ENCODE assay signal across 21 mouse cellular contexts in the genomic region with DNA sequence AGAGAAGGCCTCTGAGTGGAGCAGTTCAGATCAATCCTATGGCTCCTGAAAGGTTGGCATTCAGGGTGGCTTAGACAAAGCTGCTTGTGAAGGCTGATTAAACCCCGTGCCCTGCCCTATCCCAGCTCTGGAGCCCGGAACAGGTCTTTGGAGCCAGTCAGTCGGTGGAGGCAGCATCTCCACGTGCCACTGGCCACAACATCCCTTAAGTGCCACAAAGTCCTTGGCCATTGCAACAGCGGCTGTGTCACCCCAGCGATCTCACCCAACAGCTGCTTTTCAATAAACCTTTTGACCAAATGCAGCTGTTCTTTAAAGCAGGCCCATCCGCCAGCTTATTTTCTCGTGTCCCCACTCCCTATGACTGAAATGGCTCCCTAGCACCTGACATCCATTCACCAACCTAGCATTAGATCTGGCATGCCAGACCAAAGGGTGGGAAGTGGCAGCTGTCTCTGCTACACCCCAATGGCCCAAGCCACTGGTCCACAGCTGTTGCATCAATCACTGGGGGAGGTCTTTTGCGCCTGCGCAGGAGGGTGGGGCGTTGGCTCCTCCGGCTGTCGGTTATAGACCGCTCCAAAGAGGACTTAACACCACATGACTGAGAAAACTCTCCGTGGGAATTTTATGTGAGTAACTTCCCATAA. TPM values are rescaled to one million over a fixed set of nuclear protein-coding genes. Genes with fewer than 3 reads are reported as not detected.
A peak's percentile ranks its signal among the peaks of the same experiment; 100 is the strongest.
DNase-seq lines count a peak whose midpoint lies in the region; ATAC-seq and TF ChIP-seq lines count a peak whose summit lies in the region.
"Had no signal": no experiment of that assay in that cellular context is flagged by ENCODE, and none has a peak within 500 bp of the region (broad histone marks: within the 10 kb centered on the region; RNA-seq: fewer than 3 reads in every experiment).

No protein-coding gene starts in this region.

- intact Hi-C loops in heart, adult 2 months (cut with DNase I): no loop called here

- no peak overlapping the region for H3K4me3 ChIP-seq in heart, adult 2 months
- H3K4me3 ChIP-seq in heart, embryonic 11.5 days (ENCODE audit: low read depth, low read length): no peak overlapping the region
- no peak overlapping the region for H3K4me3 ChIP-seq in C2C12 (ENCODE audit: insufficient read depth, poor library complexity, severe bottlenecking)
- no peak overlapping the region for H3K4me3 ChIP-seq in embryonic facial prominence, embryonic 15.5 days (replicated peaks)
- H3K4me3 ChIP-seq in limb, embryonic 14.5 days (replicated peaks; ENCODE audit: low read length): no peak overlapping the region
- H3K4me3 ChIP-seq: hindbrain, embryonic 15.5 days had no signal

- H3K27ac ChIP-seq in heart, adult 2 months: no peak overlapping the region
- H3K27ac ChIP-seq in heart, embryonic 11.5 days (ENCODE audit: low read depth, low read length): no peak overlapping the region
- H3K27ac ChIP-seq in embryonic facial prominence, embryonic 15.5 days (replicated peaks): 0 out of 2 replicates have a peak overlapping the region, but pooled peaks have one; percentile 25
- no peak overlapping the region for H3K27ac ChIP-seq in limb, embryonic 14.5 days (replicated peaks; ENCODE audit: low read depth, low read length)
- H3K27ac ChIP-seq: hindbrain, embryonic 15.5 days had no signal

- WGBS in heart, adult 2 months: 81% methylated on average over 15 of the region's 15 CpGs
- WGBS in heart, embryonic 11.5 days (ENCODE audit: insufficient replicate concordance): 83% methylated on average over 15 of the region's 15 CpGs
- WGBS in embryonic facial prominence, embryonic 15.5 days: 79% methylated on average over 15 of the region's 15 CpGs
- WGBS in limb, embryonic 14.5 days: 63% methylated on average over 15 of the region's 15 CpGs

- H3K9ac ChIP-seq in heart, adult 2 months (ENCODE audit: low read depth, low read length): no peak overlapping the region
- no peak overlapping the region for H3K9ac ChIP-seq in heart, embryonic 11.5 days (ENCODE audit: low read depth, low read length)
- no peak overlapping the region for H3K9ac ChIP-seq in embryonic facial prominence, embryonic 15.5 days
- no peak overlapping the region for H3K9ac ChIP-seq in limb, embryonic 14.5 days (ENCODE audit: low read depth, low read length, severe bottlenecking)
- H3K9ac ChIP-seq: forebrain, postnatal 0 days; hindbrain, embryonic 15.5 days; lung, embryonic 14.5 days had no signal

- no peaks in the 10 kb centered on the region for H3K9me3 ChIP-seq in heart, embryonic 11.5 days (replicated peaks; ENCODE audit: control insufficient read depth, low read length)
- H3K9me3 ChIP-seq in embryonic facial prominence, embryonic 15.5 days (replicated peaks): no peaks in the 10 kb centered on the region
- H3K9me3 ChIP-seq in limb, embryonic 14.5 days (ENCODE audit: control insufficient read depth, low read length): peaks cover 7% of the 10 kb centered on the region; the same call in 1 of the 2 replicates
- H3K9me3 ChIP-seq: hindbrain, embryonic 15.5 days had no signal

- no peak for ATAC-seq in heart, embryonic 11.5 days (replicated peaks; ENCODE audit: insufficient number of reproducible peaks, low FRiP score, low TSS enrichment)
- peak; percentile 54 for ATAC-seq in embryonic facial prominence, embryonic 15.5 days (ENCODE audit: insufficient number of reproducible peaks, low FRiP score, low TSS enrichment, low read depth)
- peak; percentile 72 for ATAC-seq in limb, embryonic 14.5 days (ENCODE audit: low FRiP score, low read depth)
- ATAC-seq: forebrain, postnatal 0 days had no signal

- DNase-seq in heart, adult 2 months: peak; percentile 62 to 65
- DNase-seq in limb, embryonic 14.5 days (ENCODE audit: low spot score): peak; percentile 77
- DNase-seq in retina, embryonic 14.5 days (ENCODE audit: low spot score): no peak
- no peak for DNase-seq in thymus, postnatal 0 days (ENCODE audit: low spot score)
- DNase-seq: adrenal gland, adult 8-10 months; cerebellum, adult 11-12 months; cerebellum, postnatal 25 days; forebrain, postnatal 0 days; kidney, adult 2 months; kidney, postnatal 14 days; layer of hippocampus, adult 9-11 months; lung, embryonic 14.5 days; lung, postnatal 4 days; thymus, adult 18-20 months had no signal

- no peak overlapping the region for H3ac ChIP-seq in C2C12 (ENCODE audit: control insufficient read depth, insufficient read length, low read depth)

- no peak overlapping the region for H3K4me2 ChIP-seq in heart, embryonic 11.5 days
- H3K4me2 ChIP-seq in embryonic facial prominence, embryonic 15.5 days (replicated peaks): no peak overlapping the region
- no peak overlapping the region for H3K4me2 ChIP-seq in limb, embryonic 14.5 days (replicated peaks; ENCODE audit: low read depth, low read length, severe bottlenecking)
- H3K4me2 ChIP-seq: hindbrain, embryonic 15.5 days; lung, embryonic 14.5 days; midbrain, embryonic 11.5 days had no signal

- TF ChIP-seq CTCF in heart, adult 2 months (IDR thresholded peaks at IDR 0.05): no peak
- no peak for TF ChIP-seq CTCF in C2C12 (IDR thresholded peaks at IDR 0.05; ENCODE audit: control insufficient read depth, insufficient read depth, insufficient read length)

- H3K79me3 ChIP-seq in C2C12 (ENCODE audit: low read depth): peaks cover 12% of the 10 kb centered on the region

- 0 out of 2 replicates have a peak, but pooled peaks have one; percentile 14 for TF ChIP-seq POLR2A in heart, adult 2 months (IDR thresholded peaks at IDR 0.05; ENCODE audit: insufficient read depth, low read depth, low read length)
- TF ChIP-seq POLR2A in limb, embryonic 14.5 days (IDR thresholded peaks at IDR 0.05; ENCODE audit: borderline replicate concordance, extremely low read depth, insufficient read depth, insufficient read length): no peak

- no peaks in the 10 kb centered on the region for H3K79me2 ChIP-seq in heart, adult 2 months (replicated peaks; ENCODE audit: control insufficient read depth, insufficient read depth, low read length)
- peaks cover 14% of the 10 kb centered on the region for H3K79me2 ChIP-seq in C2C12 (ENCODE audit: control insufficient read depth, insufficient read depth)

- no peaks in the 10 kb centered on the region for H3K27me3 ChIP-seq in heart, adult 2 months (ENCODE audit: control insufficient read depth, insufficient read depth, low read length)
- H3K27me3 ChIP-seq in heart, embryonic 11.5 days (ENCODE audit: control insufficient read depth, insufficient read depth, low read length): no peaks in the 10 kb centered on the region
- no peaks in the 10 kb centered on the region for H3K27me3 ChIP-seq in C2C12 (ENCODE audit: control insufficient read depth, insufficient read depth, insufficient read length)
- H3K27me3 ChIP-seq in embryonic facial prominence, embryonic 15.5 days: no peaks in the 10 kb centered on the region
- H3K27me3 ChIP-seq in limb, embryonic 14.5 days (ENCODE audit: control insufficient read depth, insufficient read depth, low read length): no peaks in the 10 kb centered on the region
- H3K27me3 ChIP-seq: hindbrain, embryonic 15.5 days had no signal

- TF ChIP-seq EP300 in heart, adult 2 months (IDR thresholded peaks at IDR 0.05; ENCODE audit: insufficient read depth, low read depth, low read length): no peak

- no peaks in the 10 kb centered on the region for H3K36me3 ChIP-seq in heart, adult 2 months (ENCODE audit: control insufficient read depth, insufficient read depth, low read length)
- H3K36me3 ChIP-seq in heart, embryonic 11.5 days (ENCODE audit: control insufficient read depth, insufficient read depth, low read length): no peaks in the 10 kb centered on the region
- H3K36me3 ChIP-seq in C2C12 (ENCODE audit: control insufficient read depth, insufficient read depth): peaks cover 10% of the 10 kb centered on the region
- peaks cover 4% of the 10 kb centered on the region; the same call in 1 of the 2 replicates for H3K36me3 ChIP-seq in embryonic facial prominence, embryonic 15.5 days
- peaks cover 4% of the 10 kb centered on the region; the same call in 1 of the 2 replicates for H3K36me3 ChIP-seq in limb, embryonic 14.5 days (ENCODE audit: control insufficient read depth, insufficient read depth, low read length)
- H3K36me3 ChIP-seq: G1E; hindbrain, embryonic 15.5 days had no signal

- H3K4me1 ChIP-seq in heart, adult 2 months (ENCODE audit: control insufficient read depth, insufficient read depth, low read length): peaks cover 5% of the 10 kb centered on the region
- peaks cover 8% of the 10 kb centered on the region for H3K4me1 ChIP-seq in heart, embryonic 11.5 days (ENCODE audit: control insufficient read depth, insufficient read depth, low read length)
- peaks cover 7% of the 10 kb centered on the region; the same call in 1 of the 2 replicates for H3K4me1 ChIP-seq in embryonic facial prominence, embryonic 15.5 days
- H3K4me1 ChIP-seq in limb, embryonic 14.5 days (ENCODE audit: control insufficient read depth, insufficient read depth, low read length): peaks cover 7% of the 10 kb centered on the region; the same call in 1 of the 2 replicates

TF ChIP-seq in C2C12, 6 proteins besides CTCF, POLR2A, EP300 and RAD21:
- TF ChIP-seq FOSL1 (IDR thresholded peaks at IDR 0.05; ENCODE audit: insufficient read depth, low read length, poor library complexity, severe bottlenecking) (no peak), USF1 (IDR thresholded peaks at IDR 0.05; ENCODE audit: low read depth) (peak; percentile 48), MYOD1 (IDR thresholded peaks at IDR 0.05; ENCODE audit: control insufficient read depth, insufficient read length, low read depth) (peak; percentile 96), CEBPB (IDR thresholded peaks at IDR 0.05; ENCODE audit: low read depth) (peak; percentile 49), MAX (IDR thresholded peaks at IDR 0.05) (peak; percentile 73)
TF ChIP-seq in C2C12: peak in this region for 4.

RNA-seq across cellular contexts. Expression of a gene that starts 4.8 kb away (rescaled TPM):
- total RNA-seq in heart, adult 2 months (2021): 1 to 10 TPM; 1.1 TPM
- 0.61 TPM in 2 replicates for polyA plus RNA-seq in heart, adult 2 months (2012; rRNA removed)
- 1.8 and 2.4 TPM in 2 replicates for polyA plus RNA-seq in heart, embryonic 11.5 days (2014; fragmentation: Nextera tagmentation; extraction: Ambion mirVana)
- polyA plus RNA-seq in C2C12 (2012; fragmentation: generic; extraction: Trizol): 0.48 TPM
- 3.0 and 3.2 TPM in 2 replicates for polyA plus RNA-seq in embryonic facial prominence, embryonic 15.5 days (2015; fragmentation: Nextera tagmentation; extraction: Ambion mirVana)
- polyA plus RNA-seq in limb, embryonic 14.5 days (2012; rRNA removed): 2.9 and 4.2 TPM in 2 replicates
- polyA plus RNA-seq in limb, embryonic 14.5 days (2014; fragmentation: Nextera tagmentation; extraction: Ambion mirVana): 3.1 and 3.2 TPM in 2 replicates
- 0.36 TPM in 2 replicates for polyA plus RNA-seq in thymus, postnatal 0 days (2015; fragmentation: Nextera tagmentation; extraction: Ambion mirVana)
- total RNA-seq: monocyte, adult 5-6 weeks had no signal
- polyA plus RNA-seq: G1E had no signal

RNA-seq across cellular contexts. Expression of a gene that starts 56.9 kb away (rescaled TPM):
- 100 to 1,000 TPM; 123 to 160 TPM for total RNA-seq in heart, adult 2 months (2021)
- polyA plus RNA-seq in heart, adult 2 months (2012; rRNA removed): 65.5 and 79.6 TPM in 2 replicates
- polyA plus RNA-seq in heart, embryonic 11.5 days (2014; fragmentation: Nextera tagmentation; extraction: Ambion mirVana): 28.1 and 31.1 TPM in 2 replicates
- polyA plus RNA-seq in C2C12 (2012; fragmentation: generic; extraction: Trizol): 3.8 TPM
- polyA plus RNA-seq in embryonic facial prominence, embryonic 15.5 days (2015; fragmentation: Nextera tagmentation; extraction: Ambion mirVana): 28.4 and 33.1 TPM in 2 replicates
- 17.5 and 18.1 TPM in 2 replicates for polyA plus RNA-seq in limb, embryonic 14.5 days (2012; rRNA removed)
- 35.0 and 38.6 TPM in 2 replicates for polyA plus RNA-seq in limb, embryonic 14.5 days (2014; fragmentation: Nextera tagmentation; extraction: Ambion mirVana)
- 3.4 and 4.9 TPM in 2 replicates for polyA plus RNA-seq in thymus, postnatal 0 days (2015; fragmentation: Nextera tagmentation; extraction: Ambion mirVana)
- polyA plus RNA-seq: G1E had no signal

Comparison
In these comparisons a context has a peak if more than half of its experiments do, and no peak if none do; other contexts are left out.
1. DNase-seq: peak in heart, adult 2 months (2 of 2) and limb, embryonic 14.5 days (single experiment); none in retina, embryonic 14.5 days (single experiment) and thymus, postnatal 0 days (single experiment).